Mouse (Mus musculus): ENCODE results near the gene Satb2. TPM values are rescaled to one million over a fixed set of nuclear protein-coding genes. Genes with fewer than 3 reads are reported as not detected.

Gene Satb2
- total and polyA plus RNA-seq, 3 experiments, result not detected

DNA sequence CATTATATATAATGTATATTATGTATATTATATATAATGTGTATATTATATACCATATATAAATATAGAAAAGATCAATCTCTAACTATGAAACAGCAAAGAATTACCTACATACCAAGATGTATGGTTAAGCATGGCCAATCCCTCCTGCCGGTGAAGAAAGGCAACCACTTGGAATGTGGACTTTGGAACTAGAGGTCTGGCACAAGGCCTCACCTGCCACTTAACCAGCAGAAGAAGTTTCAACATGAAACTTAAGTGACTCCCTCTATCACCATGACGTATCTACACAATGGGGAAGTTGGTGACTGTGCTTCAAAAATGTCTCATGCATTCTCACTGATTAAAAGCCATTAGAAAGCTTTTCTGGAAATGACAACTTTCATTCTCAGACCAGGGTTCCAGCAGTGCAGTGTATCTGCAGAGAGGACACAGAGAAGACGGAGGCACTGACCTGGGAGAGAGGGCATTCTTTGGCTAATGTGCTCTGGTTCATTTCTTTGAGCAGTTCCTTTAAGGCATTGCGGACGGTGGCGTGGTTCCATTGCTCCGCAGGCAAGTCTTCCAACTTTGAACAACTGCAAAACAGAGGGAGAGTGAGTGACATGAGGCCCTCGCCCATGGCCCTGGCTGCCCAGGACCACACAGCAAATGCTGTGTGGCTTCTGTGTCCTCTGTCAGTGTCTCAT, 80.8 kb downstream of the Satb2 start:
- Histone ChIP-seq H3K9me3 (replicated peaks; ENCODE audit: insufficient read depth, low read length) (no peaks in the 10 kb centered on the region), H3K27ac (ENCODE audit: control insufficient read depth, low read depth, low read length) (no peak overlapping the region), H3K27me3 (ENCODE audit: control insufficient read depth in 1 of 2, insufficient read depth in 2 of 2, low read length in 2 of 2) (no peaks in the 10 kb centered on the region), H3K79me2 (ENCODE audit: control insufficient read depth, insufficient read depth, low read length, poor library complexity) (no peaks in the 10 kb centered on the region), H3K4me3 (ENCODE audit: control insufficient read depth in 1 of 2, insufficient read depth in 1 of 2, low read depth in 2 of 2, low read length in 2 of 2) (no peak overlapping the region), H3K4me1 (ENCODE audit: control insufficient read depth in 1 of 2, insufficient read depth in 2 of 2, low read length in 2 of 2) (no peaks in the 10 kb centered on the region), H3K36me3 (ENCODE audit: control insufficient read depth in 1 of 2, insufficient read depth in 2 of 2, low read length in 2 of 2) (no peaks in the 10 kb centered on the region), H3K9ac (ENCODE audit: control insufficient read depth, low read depth, low read length, poor library complexity, severe bottlenecking) (no peak overlapping the region)
- TF ChIP-seq MYB (IDR thresholded peaks at IDR 0.05; ENCODE audit: low read depth, low read length) (no peak), KAT2A (conservative IDR thresholded peaks at IDR 0.05; ENCODE audit: low read depth, low read length) (no peak), USF1 (IDR thresholded peaks at IDR 0.05; ENCODE audit: low read depth, low read length) (no peak), EP300 (IDR thresholded peaks at IDR 0.05; ENCODE audit: low read depth in 1 of 2, low read length in 2 of 2) (no peak), RCOR1 (IDR thresholded peaks at IDR 0.05; ENCODE audit: low read depth, low read length) (no peak), TCF12 (IDR thresholded peaks at IDR 0.05; ENCODE audit: low read depth, low read length) (no peak), MAFK (IDR thresholded peaks at IDR 0.05; ENCODE audit: borderline replicate concordance, low read depth, low read length) (no peak), POLR2AphosphoS5 (IDR thresholded peaks at IDR 0.05; ENCODE audit: borderline replicate concordance, low read depth, low read length) (no peak), SMC3 (IDR thresholded peaks at IDR 0.05; ENCODE audit: low read depth, low read length) (no peak)
- no peak for DNase-seq (ENCODE audit: low read depth, low spot score)

DNA sequence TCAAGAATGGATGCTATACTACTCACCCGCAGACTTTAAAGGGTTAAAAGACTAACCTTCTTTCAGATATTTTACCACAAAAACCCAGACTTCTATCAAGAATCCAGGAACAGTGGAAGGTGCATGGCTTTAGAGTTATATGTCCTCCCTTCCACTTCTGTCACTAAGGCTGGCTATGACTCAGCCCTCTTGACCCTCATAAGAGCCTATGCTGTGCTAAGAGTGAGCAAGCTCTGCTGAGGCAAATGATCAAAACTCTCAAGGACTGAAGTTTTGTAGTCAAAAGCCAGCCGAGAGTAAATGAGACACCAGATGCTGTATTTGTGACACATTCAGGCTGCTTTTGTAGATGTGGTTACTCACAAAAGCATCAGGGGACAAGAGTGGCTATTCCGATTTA, 81.8 kb downstream of the Satb2 start:
- Histone ChIP-seq H3K79me2 (ENCODE audit: control insufficient read depth, insufficient read depth, low read length, poor library complexity) (no peaks in the 10 kb centered on the region), H3K9ac (ENCODE audit: control insufficient read depth, low read depth, low read length, poor library complexity, severe bottlenecking) (no peak overlapping the region), H3K36me3 (ENCODE audit: control insufficient read depth in 1 of 2, insufficient read depth in 2 of 2, low read length in 2 of 2) (no peaks in the 10 kb centered on the region), H3K27ac (ENCODE audit: control insufficient read depth, low read depth, low read length) (no peak overlapping the region), H3K4me1 (ENCODE audit: control insufficient read depth in 1 of 2, insufficient read depth in 2 of 2, low read length in 2 of 2) (no peaks in the 10 kb centered on the region), H3K9me3 (replicated peaks; ENCODE audit: insufficient read depth, low read length) (no peaks in the 10 kb centered on the region), H3K4me3 (ENCODE audit: control insufficient read depth in 1 of 2, insufficient read depth in 1 of 2, low read depth in 2 of 2, low read length in 2 of 2) (no peak overlapping the region), H3K27me3 (ENCODE audit: control insufficient read depth in 1 of 2, insufficient read depth in 2 of 2, low read length in 2 of 2) (no peaks in the 10 kb centered on the region)
- DNase-seq (ENCODE audit: low read depth, low spot score), result no peak
- TF ChIP-seq BHLHE40 (IDR thresholded peaks at IDR 0.05; ENCODE audit: borderline replicate concordance, low read depth, low read length) (no peak), CHD1 (IDR thresholded peaks at IDR 0.05; ENCODE audit: low read depth, low read length) (no peak), ZMIZ1 (IDR thresholded peaks at IDR 0.05; ENCODE audit: low read depth, low read length) (no peak), USF2 (IDR thresholded peaks at IDR 0.05; ENCODE audit: borderline replicate concordance in 1 of 2, insufficient read depth in 1 of 2, low read depth in 1 of 2, low read length in 2 of 2) (no peak)

DNA sequence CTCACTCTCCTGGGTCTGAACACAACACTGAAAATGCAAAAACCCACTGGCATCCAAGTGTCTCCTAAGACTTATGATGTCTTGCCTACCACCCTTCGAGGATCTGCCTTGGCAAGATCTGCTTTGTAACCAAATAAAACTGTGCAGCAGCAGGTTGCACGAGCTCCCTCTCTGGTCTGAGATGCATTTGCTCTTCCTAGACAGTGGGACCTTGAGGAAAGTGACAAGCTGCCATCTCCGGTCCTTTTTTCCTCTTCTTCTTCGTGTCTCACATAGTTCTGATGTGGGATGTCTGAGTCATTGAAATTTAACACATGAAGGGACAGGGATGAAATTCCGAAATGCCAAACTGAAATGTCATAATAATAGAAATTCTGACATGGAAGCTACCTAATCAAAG, 85.7 kb downstream of the Satb2 start:
- no peaks in the 10 kb centered on the region for H3K27me3 ChIP-seq (ENCODE audit: control insufficient read depth in 1 of 2, insufficient read depth in 2 of 2, low read length in 2 of 2)

More for the DNA sequence above, 85.7 kb downstream of the Satb2 start:
- no peak overlapping the region for H3K27ac ChIP-seq (ENCODE audit: control insufficient read depth, low read depth, low read length)
- no peaks in the 10 kb centered on the region for H3K4me1 ChIP-seq (ENCODE audit: control insufficient read depth in 1 of 2, insufficient read depth in 2 of 2, low read length in 2 of 2)
- no peak overlapping the region for H3K4me3 ChIP-seq (ENCODE audit: control insufficient read depth in 1 of 2, insufficient read depth in 1 of 2, low read depth in 2 of 2, low read length in 2 of 2)
- TF ChIP-seq MAFK (IDR thresholded peaks at IDR 0.05; ENCODE audit: borderline replicate concordance, low read depth, low read length), result no peak
- no peak for TF ChIP-seq USF2 (IDR thresholded peaks at IDR 0.05; ENCODE audit: borderline replicate concordance in 1 of 2, insufficient read depth in 1 of 2, low read depth in 1 of 2, low read length in 2 of 2)
- TF ChIP-seq RAD21 (IDR thresholded peaks at IDR 0.05; ENCODE audit: low read depth, low read length), result no peak
- TF ChIP-seq EP300 (IDR thresholded peaks at IDR 0.05; ENCODE audit: low read depth in 1 of 2, low read length in 2 of 2), result no peak
- TF ChIP-seq POLR2A (IDR thresholded peaks at IDR 0.05; ENCODE audit: control insufficient read depth in 1 of 2, insufficient read depth in 1 of 2, low read depth in 1 of 2, low read length in 2 of 2, poor library complexity in 1 of 2), result no peak
- no peak for TF ChIP-seq MAZ (IDR thresholded peaks at IDR 0.05; ENCODE audit: low read depth, low read length)
- no peak for TF ChIP-seq ZKSCAN1 (IDR thresholded peaks at IDR 0.05; ENCODE audit: low read depth, low read length)
- TF ChIP-seq KAT2A (conservative IDR thresholded peaks at IDR 0.05; ENCODE audit: low read depth, low read length), result no peak
- no peak for TF ChIP-seq MAX (IDR thresholded peaks at IDR 0.05; ENCODE audit: low read length)
- H3K9ac ChIP-seq (ENCODE audit: control insufficient read depth, low read depth, low read length, poor library complexity, severe bottlenecking), result no peak overlapping the region
- DNase-seq (ENCODE audit: low read depth, low spot score), result no peak
- H3K9me3 ChIP-seq (replicated peaks; ENCODE audit: insufficient read depth, low read length), result no peaks in the 10 kb centered on the region
- no peaks in the 10 kb centered on the region for H3K79me2 ChIP-seq (ENCODE audit: control insufficient read depth, insufficient read depth, low read length, poor library complexity)
- H3K36me3 ChIP-seq (ENCODE audit: control insufficient read depth in 1 of 2, insufficient read depth in 2 of 2, low read length in 2 of 2), result no peaks in the 10 kb centered on the region

All from MEL (cell line).